Mouse (Mus musculus): ENCODE measurements at regions not wholly inside any gene's neighbourhood (a gene's known extent, or its start where the extent isn't known, plus 50 kb on each side); places are given as distances from the start of the nearest gene placed in this dataset.
"Not testable (repeated sequence)": the region's sequence is repeated elsewhere in the genome, so short reads cannot be mapped to it uniquely, and the experiment has no call there.

GRCm38 (mm10) chr5:4348334-4348733, 156.2 kb downstream of the Mterf1b start:
- intact Hi-C loops (cut with DNase I): no loop called here
- no peak for DNase-seq

GRCm38 (mm10) chr5:4349943-4350342, 157.8 kb downstream of the Mterf1b start:
- no peak for DNase-seq
- intact Hi-C loops (cut with DNase I): no loop called here

DNA sequence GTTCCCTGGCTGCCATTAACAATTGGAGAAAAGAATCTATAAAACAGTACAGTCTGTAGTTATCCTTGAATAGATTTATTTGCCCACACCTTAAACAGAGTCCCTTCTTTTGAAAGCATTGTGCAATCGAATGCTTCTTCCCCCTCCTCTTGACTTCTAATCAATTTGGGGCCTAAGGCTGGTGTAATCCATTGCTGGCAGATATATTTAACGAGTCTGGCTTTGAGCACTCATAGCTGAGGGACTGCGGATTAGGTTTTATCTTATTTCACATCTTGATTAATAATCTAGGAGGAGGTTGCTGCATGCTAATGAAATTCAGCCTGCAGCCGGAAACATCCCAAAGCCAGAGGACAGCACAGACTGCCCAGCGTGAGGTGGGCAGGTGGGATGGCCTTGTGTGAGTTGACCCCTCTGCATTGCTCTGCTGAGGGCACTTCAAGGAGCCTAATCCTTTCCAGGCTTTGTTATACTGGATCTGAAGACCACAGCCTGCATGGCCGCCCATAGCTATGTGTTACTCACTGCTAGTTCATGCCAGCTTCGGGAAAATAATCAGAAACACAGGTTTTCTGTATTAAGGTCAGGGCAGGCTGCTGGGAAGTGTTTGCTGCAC, 163.6 kb downstream of the Mterf1b start:
- no peak for DNase-seq
- intact Hi-C loops (cut with DNase I): no loop called here

- DNase-seq; intact Hi-C loops (cut with DNase I): not testable (repeated sequence)
These were observed 164.5 kb downstream of the Mterf1b start for GRCm38 (mm10) chr5:4356555-4357273.

DNA sequence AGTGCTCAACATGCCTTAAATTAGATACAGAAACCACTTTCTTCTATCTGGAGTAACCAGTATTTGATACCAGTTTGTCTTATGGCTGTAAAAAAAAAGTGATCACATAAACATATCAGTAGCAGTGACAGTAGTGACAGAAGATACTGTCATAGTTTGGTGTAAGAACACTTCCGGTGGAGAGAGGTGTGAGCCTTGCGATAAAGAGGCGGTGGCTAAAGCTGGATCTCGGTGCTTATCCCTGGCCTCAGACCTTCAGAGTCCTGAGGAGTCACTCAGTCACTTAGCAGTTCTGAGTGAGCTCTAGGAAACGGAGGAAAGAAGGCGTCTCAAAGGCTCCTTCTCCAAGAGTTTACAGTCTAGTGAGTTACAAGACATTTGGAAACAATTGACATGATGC, 169.4 kb downstream of the Mterf1b start:
- intact Hi-C loops (cut with DNase I); DNase-seq: not testable (repeated sequence)

DNA sequence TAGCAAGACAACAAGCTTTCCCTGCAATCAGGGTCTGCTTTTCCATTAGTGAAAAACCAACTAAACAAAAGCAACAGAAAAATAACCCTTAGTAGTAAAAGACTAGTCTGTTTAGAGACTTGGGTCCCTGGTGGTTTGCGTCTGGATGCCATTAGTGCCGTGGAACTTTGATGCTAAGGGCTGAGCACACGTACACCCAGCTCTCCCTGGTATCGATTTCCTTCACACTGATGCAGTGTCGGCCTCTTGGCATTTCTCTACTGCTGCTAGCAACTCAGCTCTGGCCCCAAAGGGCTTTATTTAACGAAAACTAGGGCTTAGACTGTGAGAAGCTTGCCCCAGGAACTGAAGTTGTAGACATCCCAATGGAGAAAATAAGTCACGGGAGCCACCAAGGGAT, 192.6 kb downstream of the Mterf1b start:
- intact Hi-C loops (cut with DNase I): not testable (repeated sequence)

DNA sequence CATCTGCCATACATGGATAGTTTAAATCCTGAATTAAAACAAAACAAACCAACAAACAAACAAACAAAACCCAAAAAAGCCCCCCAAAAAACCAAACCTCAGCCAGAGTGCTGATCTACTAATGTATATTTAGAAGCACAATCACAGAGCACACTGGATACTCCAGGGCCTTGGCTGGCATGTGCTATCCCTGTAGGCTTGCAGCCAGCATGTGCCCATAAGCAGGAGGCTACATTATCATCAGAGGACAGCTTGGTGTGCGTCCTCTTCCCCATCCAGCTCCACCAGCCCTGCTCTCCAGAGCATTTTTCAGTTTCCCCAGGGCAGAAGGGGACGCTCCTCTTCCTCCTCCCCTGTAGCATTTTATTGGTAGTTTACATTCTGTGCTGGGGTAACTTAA, 198.9 kb downstream of the Mterf1b start:
- DNase-seq: peak; percentile 6 to 17
- intact Hi-C loops (cut with DNase I): no loop called here

More for the DNA sequence above, 192.6 kb downstream of the Mterf1b start:
- DNase-seq: not testable (repeated sequence)

GRCm38 (mm10) chr5:4394353-4395052, 202.3 kb downstream of the Mterf1b start:
- DNase-seq; intact Hi-C loops (cut with DNase I): not testable (repeated sequence)

GRCm38 (mm10) chr5:4398087-4398486, 205.9 kb downstream of the Mterf1b start:
- no peak for DNase-seq
- intact Hi-C loops (cut with DNase I): no loop called here

DNA sequence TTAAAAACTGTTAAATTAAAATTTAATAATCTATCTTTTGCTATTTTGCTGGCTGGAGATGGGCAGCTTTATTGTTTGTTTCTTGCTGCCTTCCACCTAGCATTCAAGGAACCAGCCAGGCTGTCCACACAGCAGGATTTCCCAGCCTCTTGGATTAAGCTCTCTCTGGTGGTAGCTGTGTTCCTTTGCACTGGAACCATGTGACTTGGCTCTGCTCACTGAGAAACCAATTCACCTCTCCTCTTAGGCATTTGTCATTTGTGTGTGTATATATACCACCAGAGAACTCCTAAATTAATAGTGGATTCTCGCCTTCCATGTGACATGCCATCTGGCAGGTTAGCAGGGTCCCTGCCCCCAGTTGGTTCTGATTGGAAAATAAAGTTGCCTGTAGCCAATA, 225.6 kb downstream of the Mterf1b start:
- intact Hi-C loops (cut with DNase I): no loop called here
- DNase-seq: no peak

Measured in heart, postnatal 14 days (tissue).